Comparison of ENCODE assay signal across 34 mouse cellular contexts in genomic region chr5:100383782-100384510, GRCm38 (mm10).
"Had no signal": no experiment of that assay in that cellular context is flagged by ENCODE, and none has a peak within 500 bp of the region (broad histone marks: within the 10 kb centered on the region; RNA-seq: fewer than 3 reads in every experiment).

No protein-coding gene starts in this region.

- H3K4me1 ChIP-seq: heart, embryonic 10.5 days; heart, embryonic 12.5 days; heart, embryonic 13.5 days; heart, embryonic 15.5 days; hindbrain, embryonic 10.5 days; hindbrain, embryonic 12.5 days; hindbrain, embryonic 13.5 days; hindbrain, embryonic 15.5 days; kidney, embryonic 15.5 days had no signal

- ATAC-seq: hindbrain, embryonic 16.5 days; hindbrain, postnatal 0 days; inflammation-experienced regulatory T-cells, adult 6 months had no signal

- H3K4me3 ChIP-seq: heart, adult 2 months; heart, embryonic 10.5 days; heart, embryonic 12.5 days; heart, embryonic 13.5 days; heart, embryonic 15.5 days; hindbrain, embryonic 10.5 days; hindbrain, embryonic 12.5 days; hindbrain, embryonic 13.5 days; hindbrain, embryonic 15.5 days; kidney, embryonic 15.5 days; layer of hippocampus, adult 2 months had no signal

- DNase-seq: heart, adult 18-20 months; heart, adult 2 months; heart, postnatal 10 days; heart, postnatal 14 days; heart, postnatal 36 days; heart, postnatal 4 days; kidney, adult 11 months; kidney, adult 18-20 months; kidney, adult 2 months; kidney, adult 8-10 months; kidney, adult 9 months; kidney, postnatal 10 days; kidney, postnatal 14 days; kidney, postnatal 25 days; kidney, postnatal 36 days; kidney, postnatal 4 days; layer of hippocampus, adult 9-11 months; layer of hippocampus, postnatal 36 days had no signal

- H3K9ac ChIP-seq: heart, embryonic 12.5 days; heart, embryonic 13.5 days; heart, embryonic 15.5 days; hindbrain, embryonic 12.5 days; hindbrain, embryonic 13.5 days; hindbrain, embryonic 14.5 days; hindbrain, embryonic 15.5 days; kidney, embryonic 15.5 days had no signal

- H3K27ac ChIP-seq: heart, adult 2 months; heart, embryonic 10.5 days; heart, embryonic 13.5 days; heart, embryonic 15.5 days; hindbrain, embryonic 10.5 days; hindbrain, embryonic 12.5 days; hindbrain, embryonic 13.5 days; hindbrain, embryonic 14.5 days; hindbrain, embryonic 15.5 days; hindbrain, postnatal 0 days; kidney, embryonic 15.5 days; kidney, postnatal 0 days; layer of hippocampus, adult 2 months had no signal

- H3K27me3 ChIP-seq: heart, embryonic 12.5 days; heart, embryonic 13.5 days; heart, embryonic 15.5 days; hindbrain, embryonic 12.5 days; hindbrain, embryonic 13.5 days; hindbrain, embryonic 15.5 days; kidney, embryonic 15.5 days had no signal

- H3K9me3 ChIP-seq: heart, embryonic 10.5 days; heart, embryonic 12.5 days; heart, embryonic 13.5 days; heart, embryonic 15.5 days; hindbrain, embryonic 10.5 days; hindbrain, embryonic 12.5 days; hindbrain, embryonic 13.5 days; hindbrain, embryonic 15.5 days; kidney, embryonic 15.5 days had no signal

- H3K4me2 ChIP-seq: heart, embryonic 11.5 days; heart, embryonic 12.5 days; heart, embryonic 13.5 days; heart, embryonic 15.5 days; hindbrain, embryonic 12.5 days; hindbrain, embryonic 13.5 days; hindbrain, embryonic 14.5 days; hindbrain, embryonic 15.5 days; kidney, embryonic 15.5 days had no signal
